Mouse (Mus musculus) CD4-positive, CD25-positive, alpha-beta regulatory T cell, adult 4 months (primary cell): Measurements from ENCODE around the gene Pigf. TPM values are rescaled to one million over a fixed set of nuclear protein-coding genes. Genes with fewer than 3 reads are reported as not detected.
"Not testable (repeated sequence)": the region's sequence is repeated elsewhere in the genome, so short reads cannot be mapped to it uniquely, and the experiment has no call there.

Source experiments
- ATAC-seq: one replicate; pipeline ENCODE4 v1.8.0; 2017
- polyA plus RNA-seq, 2 experiments: library from polyadenylated mRNA; unstranded; fragments of 100-300 nt; shearing (Covaris generic); gene quantifications; one replicate each; pipeline ENCODE4 v1.2.1; 2017

Pigf gene
- 10 to 100 TPM; 20.4 to 22.1 TPM for polyA plus RNA-seq

GRCm38 (mm10) chr17:87025269-87025949 lies at the start of gene Pigf, which contains the start of gene Cript:
TSS of gene Pigf (minus strand) at chr17:87025406.
TSS of gene Cript (plus strand) at chr17:87025550.
- ATAC-seq = peak; percentile 95

GRCm38 (mm10) chr17:87073470-87073869 lies 48.3 kb upstream of the Pigf start:
- ATAC-seq = no peak

DNA sequence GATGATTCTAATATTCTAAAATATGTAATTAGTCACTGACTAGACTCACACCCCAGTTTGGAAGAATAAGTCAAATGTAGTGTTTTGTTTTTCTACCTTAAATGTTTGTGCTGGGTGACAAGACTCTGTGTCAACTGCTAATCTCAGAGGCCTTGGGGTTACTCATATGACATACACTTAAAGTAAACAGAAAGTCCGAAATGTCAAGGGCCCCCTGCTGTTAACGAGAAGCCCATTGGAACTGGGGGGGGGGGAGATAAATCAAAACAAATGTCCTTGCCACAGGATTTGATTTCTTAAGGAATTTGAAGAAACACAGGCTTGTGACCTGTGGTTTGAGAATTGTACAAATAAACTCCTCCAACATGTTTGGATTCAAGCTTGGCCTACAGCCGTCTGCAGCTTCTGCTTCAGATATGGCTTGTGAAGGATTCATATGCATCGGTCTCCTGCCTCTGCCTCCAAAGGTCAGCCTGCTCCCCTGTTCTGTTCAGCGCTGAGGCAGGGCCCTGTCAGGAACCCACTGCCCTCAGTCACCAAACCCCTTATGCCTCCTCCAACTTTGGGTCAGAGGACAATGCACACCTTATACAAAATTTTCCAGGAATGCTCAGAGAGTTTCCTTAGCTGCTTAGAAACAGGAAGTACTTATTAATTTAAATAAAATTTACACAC lies 47.7 kb upstream of the Pigf start:
- no peak for ATAC-seq

- not testable (repeated sequence) for ATAC-seq
Measured at GRCm38 (mm10) chr17:87072183-87072582, 47.0 kb upstream of the Pigf start.

- ATAC-seq = no peak
Measured at GRCm38 (mm10) chr17:87068997-87069396, 43.8 kb upstream of the Pigf start.

- ATAC-seq = peak; percentile 60
Measured at GRCm38 (mm10) chr17:87063969-87064368, 38.8 kb upstream of the Pigf start.

DNA sequence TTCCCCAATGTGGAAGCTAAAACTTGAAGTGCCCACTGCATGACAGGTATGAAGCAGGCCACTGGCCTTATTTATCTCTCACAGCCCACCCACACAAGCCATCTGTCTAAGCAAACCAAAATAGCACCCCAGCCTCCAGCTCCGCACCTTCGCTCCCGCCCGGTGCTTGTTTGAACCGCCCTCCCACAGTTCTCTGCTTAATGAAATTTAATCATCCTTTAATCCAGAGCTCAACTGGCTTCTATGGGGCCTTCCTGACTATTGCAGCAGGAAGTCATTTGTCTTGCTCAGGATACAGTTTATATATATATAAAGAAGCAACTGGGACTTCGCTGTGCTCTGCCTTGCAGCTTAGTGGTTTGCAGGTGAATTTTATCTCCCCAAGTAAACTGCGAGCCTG lies 38.3 kb upstream of the Pigf start:
- no peak for ATAC-seq

- no peak for ATAC-seq
Measured at GRCm38 (mm10) chr17:87062639-87063038, 37.4 kb upstream of the Pigf start.

- no peak for ATAC-seq
Measured at GRCm38 (mm10) chr17:87057486-87058266, 32.5 kb upstream of the Pigf start.

- no peak for ATAC-seq
Measured at GRCm38 (mm10) chr17:87056761-87057160, 31.6 kb upstream of the Pigf start.

- no peak for ATAC-seq
Measured at GRCm38 (mm10) chr17:87055663-87056062, 30.5 kb upstream of the Pigf start.

DNA sequence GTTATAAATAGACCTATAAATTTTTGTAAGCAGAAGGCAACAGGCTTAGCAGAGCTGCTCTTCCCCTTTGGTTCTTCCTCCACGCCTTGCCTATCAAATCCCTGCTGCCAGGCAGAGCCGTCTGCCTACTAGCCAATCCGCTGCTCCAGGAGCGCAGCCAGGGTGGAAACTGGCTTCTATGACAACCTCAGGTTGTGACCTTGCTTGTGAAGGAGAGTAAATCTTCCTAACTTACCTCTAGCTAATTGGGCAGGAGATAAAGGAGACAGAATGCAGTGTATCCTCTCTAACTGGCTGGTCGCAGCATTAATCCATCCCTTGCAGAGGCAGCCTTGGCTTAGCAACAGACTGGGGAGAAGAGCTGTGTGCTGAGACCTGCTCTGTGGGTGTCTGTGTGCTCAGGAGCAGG lies 29.8 kb upstream of the Pigf start:
- ATAC-seq = no peak

- no peak for ATAC-seq
Measured at GRCm38 (mm10) chr17:87053921-87054320, 28.7 kb upstream of the Pigf start.

- no peak for ATAC-seq
Measured at GRCm38 (mm10) chr17:87052432-87052831, 27.2 kb upstream of the Pigf start.

GRCm38 (mm10) chr17:87051652-87052051 lies 26.4 kb upstream of the Pigf start:
- ATAC-seq = no peak

DNA sequence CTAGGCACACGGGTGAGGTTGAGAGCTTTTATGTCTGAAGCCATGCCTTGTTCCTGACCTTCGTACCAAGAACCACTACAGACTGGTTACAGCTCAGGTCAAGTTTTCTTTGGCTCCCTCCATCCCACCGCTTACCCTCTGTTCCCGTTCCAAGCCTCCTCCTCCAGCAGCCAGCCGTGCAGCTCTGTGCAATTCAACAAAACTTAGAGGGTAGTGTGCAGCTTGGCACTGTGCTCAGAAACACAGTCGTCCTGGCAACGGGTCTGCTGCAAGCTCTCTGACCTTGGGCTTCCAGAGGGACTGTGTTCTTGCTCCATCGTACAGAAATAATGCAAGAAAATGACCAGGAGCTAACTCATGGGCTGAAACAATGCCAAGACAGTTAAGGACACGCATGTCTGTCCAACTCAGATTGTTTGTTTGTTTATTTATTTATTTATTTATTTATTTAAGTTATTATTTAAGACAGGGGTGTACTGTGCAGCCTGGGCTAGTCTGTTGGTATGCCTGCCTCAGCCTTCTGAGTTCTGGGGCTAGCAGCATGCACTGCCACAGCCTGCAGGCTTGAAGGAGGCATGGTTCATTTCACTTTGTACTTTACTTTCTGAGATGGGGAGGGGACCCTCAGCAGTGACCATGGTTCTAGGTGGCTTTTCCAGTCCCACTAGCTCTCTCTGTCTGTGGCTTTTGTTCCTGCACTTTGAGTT lies 25.4 kb upstream of the Pigf start:
- no peak for ATAC-seq

DNA sequence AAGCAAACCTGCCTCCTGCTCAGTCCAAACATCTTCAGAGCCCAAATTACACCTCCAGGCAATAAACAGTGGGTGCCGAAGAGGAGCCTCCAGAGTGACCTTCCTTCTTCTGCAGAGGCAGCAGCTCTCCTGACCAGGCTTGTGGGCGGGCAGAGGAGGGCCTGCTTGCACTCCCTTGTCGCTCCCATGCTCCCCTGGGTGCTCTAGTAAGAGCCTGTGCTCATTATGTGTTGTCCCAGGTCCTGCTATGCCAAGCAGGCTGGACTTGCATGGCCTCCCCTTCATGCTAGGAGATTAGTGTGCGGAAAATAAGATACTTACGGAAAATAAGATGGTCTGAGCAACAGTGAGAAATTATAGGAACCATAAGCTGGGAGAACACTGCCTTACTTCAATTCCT lies 24.5 kb upstream of the Pigf start:
- no peak for ATAC-seq

GRCm38 (mm10) chr17:87044796-87045195 lies 19.6 kb upstream of the Pigf start:
- no peak for ATAC-seq

- ATAC-seq = peak; percentile 99
Measured at GRCm38 (mm10) chr17:87044364-87044763, 19.2 kb upstream of the Pigf start.

DNA sequence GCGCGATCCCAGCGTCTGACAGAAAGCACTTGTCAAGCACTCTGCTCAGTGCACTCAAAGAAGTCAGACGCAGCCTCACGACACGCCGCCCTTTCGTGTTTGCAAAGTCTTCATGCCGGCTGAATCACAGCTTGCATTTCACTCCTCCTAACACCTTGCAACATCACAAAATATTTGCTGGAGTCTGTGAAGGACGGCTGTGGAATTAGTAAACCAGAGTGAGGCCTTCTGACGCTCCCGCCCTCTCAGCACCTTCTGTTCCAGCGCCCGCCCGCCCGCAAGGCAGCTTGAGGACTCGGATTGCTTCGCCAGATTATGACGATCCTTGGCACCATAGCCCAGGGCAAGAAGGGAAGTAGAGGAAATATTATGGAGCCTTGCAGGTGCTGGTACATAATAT lies 16.5 kb upstream of the Pigf start:
- ATAC-seq = no peak

GRCm38 (mm10) chr17:87038496-87038895 lies 13.3 kb upstream of the Pigf start:
- no peak for ATAC-seq

DNA sequence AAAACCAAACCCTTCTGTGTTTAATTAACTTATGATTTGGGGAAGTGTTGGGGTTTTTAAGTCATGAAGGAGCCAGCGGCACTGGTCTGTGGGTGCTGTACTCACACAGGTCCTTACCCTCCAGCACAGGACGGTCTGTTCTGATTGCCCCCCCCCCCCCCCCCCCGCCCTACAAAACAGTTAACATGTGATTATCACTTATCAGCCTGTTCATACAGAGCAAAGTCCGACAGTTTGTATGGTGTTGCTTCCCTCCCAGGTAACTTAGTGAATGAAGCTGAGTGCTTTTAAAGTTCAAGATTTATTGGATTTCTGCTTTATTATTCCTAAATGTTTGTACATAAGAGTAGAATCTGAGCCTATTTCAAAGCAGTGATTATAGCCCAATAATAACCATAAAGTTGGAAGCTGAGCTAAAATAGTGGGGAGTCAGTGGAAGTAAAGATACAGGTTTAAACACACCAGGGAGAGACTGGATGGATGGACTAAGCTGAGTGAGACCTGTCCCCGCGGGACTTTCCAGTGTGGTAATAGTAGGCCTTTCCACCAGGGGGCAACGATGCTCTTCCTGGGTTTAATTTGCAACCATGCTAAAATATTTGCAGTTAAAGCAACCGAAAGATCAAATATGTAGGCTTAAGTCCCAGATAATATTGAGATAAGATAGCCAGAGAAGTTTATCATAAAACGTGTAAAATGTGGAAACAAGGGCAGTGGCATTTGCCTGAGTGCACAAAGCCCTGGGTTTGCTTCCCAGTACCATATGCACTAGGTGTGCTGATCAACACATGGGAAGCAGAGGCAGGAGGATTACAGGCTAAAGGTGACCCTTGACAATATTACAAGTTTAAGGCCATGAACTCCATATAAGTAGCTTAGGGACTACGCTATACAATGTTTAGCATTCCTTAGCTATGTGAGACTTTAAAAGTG lies 11.2 kb upstream of the Pigf start:
- peak; percentile 98 for ATAC-seq
